Mouse (Mus musculus) hindbrain, embryonic 11.5 days (tissue): Measurements from ENCODE around the gene Rbm38. TPM values are rescaled to one million over a fixed set of nuclear protein-coding genes. Genes with fewer than 3 reads are reported as not detected.

ENCODE experiments used
- ATAC-seq: fragments of 200-750 bp; cut with Nextera tagmentation; 2 replicates; pipeline ENCODE4 v1.8.0; 2017; ENCODE audit warnings: mild to moderate bottlenecking, moderate TSS enrichment, moderate library complexity; ENCODE audit not compliant: low FRiP score
- DNase-seq: peaks from one replicate; pipeline ENCODE4 v3.0.0-alpha.2; 2015; ENCODE audit warnings: low spot score
- H3K27ac ChIP-seq: fragments of 300-500 bp; sonication (generic); 2 replicates; pipeline ENCODE4 v1.5.1; 2014; ENCODE audit warnings: mild to moderate bottlenecking, low read depth, low read length
- H3K27me3 ChIP-seq: fragments of 300-500 bp; sonication (generic); 2 replicates; pipeline ENCODE4 v1.6.1; 2014; ENCODE audit warnings: mild to moderate bottlenecking, low read length, moderate library complexity, mixed read lengths; ENCODE audit not compliant: control insufficient read depth, insufficient read depth
- H3K36me3 ChIP-seq: fragments of 300-500 bp; sonication (generic); 2 replicates; pipeline ENCODE4 v1.6.1; 2014; ENCODE audit warnings: mild to moderate bottlenecking, low read length, moderate library complexity, mixed read lengths; ENCODE audit not compliant: control insufficient read depth, insufficient read depth
- H3K4me1 ChIP-seq: fragments of 300-500 bp; sonication (generic); replicated peaks from 2 replicates; pipeline ENCODE4 v1.6.1; 2014; ENCODE audit warnings: low read length, mixed read lengths; ENCODE audit not compliant: control insufficient read depth, insufficient read depth
- H3K4me2 ChIP-seq: fragments of 300-500 bp; sonication (generic); replicated peaks from 2 replicates; pipeline ENCODE4 v1.6.1; 2014; ENCODE audit warnings: mild to moderate bottlenecking, low read depth, low read length
- H3K4me3 ChIP-seq: fragments of 300-500 bp; sonication (generic); 2 replicates; pipeline ENCODE4 v1.5.1; 2014; ENCODE audit warnings: low read depth, low read length
- H3K9ac ChIP-seq: fragments of 300-500 bp; sonication (generic); 2 replicates; pipeline ENCODE4 v1.6.1; 2014; ENCODE audit warnings: low read depth, low read length
- H3K9me3 ChIP-seq: fragments of 300-500 bp; sonication (generic); 2 replicates; pipeline ENCODE4 v1.6.1; 2016; ENCODE audit warnings: low read length; ENCODE audit not compliant: control insufficient read depth
- WGBS: fragments of 180-500 bp; shearing (Covaris S2); extraction: QIAGEN DNeasy Blood & Tissue Kit; methylation state at CpG from one replicate; pipeline ENCODE4 v1.1.7; 2014; 5-methylcytosine and 5-hydroxymethylcytosine counted together
- polyA plus RNA-seq: library from polyadenylated mRNA; unstranded; fragments of >200 nt; fragmentation: Nextera tagmentation; extraction: Ambion mirVana; gene quantifications from 2 replicates; pipeline ENCODE4 v1.2.1, GENCODE M21; 2014

The Rbm38 gene
- polyA plus RNA-seq, 1 experiment from 2014 or later = 63.3 TPM

DNA sequence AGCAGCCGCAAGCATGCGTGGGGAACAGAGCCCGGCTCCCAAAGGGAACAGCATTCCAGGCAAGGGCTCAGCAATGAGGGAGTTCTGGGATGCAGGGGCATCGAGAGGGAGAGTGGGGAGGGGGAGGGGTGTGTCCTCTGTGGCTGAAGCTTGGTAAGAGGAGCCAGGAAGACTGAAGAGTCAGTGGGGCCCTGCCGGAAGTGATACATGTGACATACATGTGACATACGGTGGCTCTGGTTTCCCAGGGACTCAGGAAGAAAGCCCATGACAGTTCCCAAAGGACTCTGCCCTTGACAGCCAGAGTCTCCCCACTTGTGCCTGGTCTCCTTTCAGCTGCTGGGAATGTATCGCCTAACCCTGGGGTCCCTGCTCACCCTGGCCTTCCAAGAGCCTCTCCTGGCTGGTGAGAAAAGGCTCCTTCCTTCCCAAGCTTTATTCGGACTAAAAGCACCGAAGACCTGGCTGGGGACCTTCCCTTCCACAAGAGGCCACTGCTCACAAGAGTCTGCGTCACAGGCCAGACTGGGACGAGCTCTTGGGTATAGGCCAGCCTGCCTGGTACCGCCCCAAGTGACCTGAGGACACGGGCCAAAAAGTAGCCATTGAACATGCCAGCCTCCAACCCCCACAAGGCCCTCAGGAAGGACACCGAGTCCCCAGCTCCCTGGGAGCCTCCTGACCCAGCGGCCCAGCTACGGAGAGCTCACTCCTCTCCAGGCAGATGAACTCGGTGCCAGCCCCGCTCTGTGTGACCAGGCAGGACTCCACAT is 24.1 kb downstream of the Rbm38 start:
- H3K27me3 ChIP-seq = no peaks in the 10 kb centered on the region
- H3K4me3 ChIP-seq = no peak overlapping the region
- H3K4me2 ChIP-seq = no peak overlapping the region
- DNase-seq (no peak), ATAC-seq (no peak)
- H3K27ac ChIP-seq = no peak overlapping the region
- WGBS = 82% methylated on average over 18 of the region's 18 CpGs
- H3K9me3 ChIP-seq = no peaks in the 10 kb centered on the region
- no peaks in the 10 kb centered on the region for H3K4me1 ChIP-seq
- H3K36me3 ChIP-seq = no peaks in the 10 kb centered on the region
- H3K9ac ChIP-seq = no peak overlapping the region

- ATAC-seq = no peak
- no peaks in the 10 kb centered on the region for H3K36me3 ChIP-seq
- no peak overlapping the region for H3K27ac ChIP-seq
- no peaks in the 10 kb centered on the region for H3K4me1 ChIP-seq
- no peaks in the 10 kb centered on the region for H3K9me3 ChIP-seq
- no peak overlapping the region for H3K4me3 ChIP-seq
- WGBS = 76% methylated on average over 15 of the region's 15 CpGs
- H3K27me3 ChIP-seq = no peaks in the 10 kb centered on the region
- DNase-seq = no peak
- H3K4me2 ChIP-seq = no peak overlapping the region
- H3K9ac ChIP-seq = no peak overlapping the region
These were observed 26.4 kb downstream of the Rbm38 start for GRCm38 (mm10) chr2:173046582-173047297.

DNA sequence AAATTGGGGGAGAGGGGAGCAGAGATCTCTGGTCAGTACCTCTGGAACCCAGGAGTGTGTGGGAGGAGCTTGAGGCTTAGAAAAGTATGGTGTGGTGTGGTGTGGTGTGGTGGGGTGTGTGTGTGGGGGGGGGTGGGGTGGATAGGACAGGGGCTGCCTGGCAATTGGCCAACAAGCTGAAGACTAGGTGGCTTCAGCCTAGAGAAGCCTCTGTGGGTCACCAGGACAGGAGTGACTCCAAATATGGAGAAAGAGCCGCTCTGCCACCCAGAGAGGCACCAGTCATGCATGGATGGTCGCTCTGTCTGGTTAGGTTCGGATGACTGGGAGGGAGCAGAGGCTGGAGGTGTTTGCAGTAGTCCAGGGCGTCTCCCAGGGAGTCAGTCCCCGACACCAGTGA is 27.2 kb downstream of the Rbm38 start:
- no peaks in the 10 kb centered on the region for H3K4me1 ChIP-seq
- WGBS = 46% methylated on average over 5 of the region's 5 CpGs

GRCm38 (mm10) chr2:173048041-173048745 is 27.9 kb downstream of the Rbm38 start:
- DNase-seq = no peak
- no peak for ATAC-seq
- Histone ChIP-seq H3K4me1 (no peaks in the 10 kb centered on the region), H3K27me3 (no peaks in the 10 kb centered on the region), H3K4me2 (no peak overlapping the region), H3K4me3 (no peak overlapping the region), H3K27ac (no peak overlapping the region), H3K9ac (no peak overlapping the region), H3K9me3 (no peaks in the 10 kb centered on the region), H3K36me3 (no peaks in the 10 kb centered on the region)
- 44% methylated on average over 17 of the region's 17 CpGs for WGBS

More for the DNA sequence above, 27.2 kb downstream of the Rbm38 start:
- Histone ChIP-seq H3K4me2 (no peak overlapping the region), H3K27me3 (no peaks in the 10 kb centered on the region), H3K9ac (no peak overlapping the region), H3K9me3 (no peaks in the 10 kb centered on the region), H3K36me3 (no peaks in the 10 kb centered on the region), H3K4me3 (no peak overlapping the region), H3K27ac (no peak overlapping the region)
- DNase-seq = no peak
- no peak for ATAC-seq

DNA sequence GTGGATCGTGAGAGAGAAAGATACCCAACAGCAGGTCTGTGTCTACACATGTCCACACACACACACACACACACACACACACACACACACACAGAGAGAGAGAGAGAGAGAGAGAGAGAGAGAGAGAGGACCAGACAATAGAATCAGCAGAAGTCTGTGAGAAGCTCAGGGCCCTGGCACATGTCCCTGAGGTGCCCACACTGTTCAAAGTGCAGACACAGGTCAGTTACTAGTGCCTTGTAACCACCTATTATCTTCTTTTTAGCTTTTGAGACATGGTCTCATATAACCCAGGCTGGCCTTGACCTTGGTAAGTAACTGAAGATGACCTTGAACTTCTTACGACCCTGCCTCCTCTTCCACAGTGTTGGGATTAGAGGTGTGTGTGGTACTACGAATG is 28.9 kb downstream of the Rbm38 start:
- Histone ChIP-seq H3K9me3 (no peaks in the 10 kb centered on the region), H3K36me3 (no peaks in the 10 kb centered on the region), H3K4me2 (no peak overlapping the region), H3K27ac (no peak overlapping the region), H3K4me1 (no peaks in the 10 kb centered on the region), H3K9ac (no peak overlapping the region), H3K4me3 (no peak overlapping the region), H3K27me3 (no peaks in the 10 kb centered on the region)
- no peak for DNase-seq
- ATAC-seq = no peak
- 87% methylated on average over 3 of the region's 3 CpGs for WGBS

GRCm38 (mm10) chr2:173049817-173050216 is 29.5 kb downstream of the Rbm38 start:
- H3K36me3 ChIP-seq = no peaks in the 10 kb centered on the region
- 49% methylated on average over 6 of the region's 6 CpGs for WGBS
- H3K4me3 ChIP-seq = no peak overlapping the region
- no peaks in the 10 kb centered on the region for H3K27me3 ChIP-seq
- H3K4me2 ChIP-seq = no peak overlapping the region
- H3K9ac ChIP-seq = no peak overlapping the region
- no peaks in the 10 kb centered on the region for H3K4me1 ChIP-seq
- DNase-seq (no peak), ATAC-seq (no peak)
- no peaks in the 10 kb centered on the region for H3K9me3 ChIP-seq
- H3K27ac ChIP-seq = no peak overlapping the region

DNA sequence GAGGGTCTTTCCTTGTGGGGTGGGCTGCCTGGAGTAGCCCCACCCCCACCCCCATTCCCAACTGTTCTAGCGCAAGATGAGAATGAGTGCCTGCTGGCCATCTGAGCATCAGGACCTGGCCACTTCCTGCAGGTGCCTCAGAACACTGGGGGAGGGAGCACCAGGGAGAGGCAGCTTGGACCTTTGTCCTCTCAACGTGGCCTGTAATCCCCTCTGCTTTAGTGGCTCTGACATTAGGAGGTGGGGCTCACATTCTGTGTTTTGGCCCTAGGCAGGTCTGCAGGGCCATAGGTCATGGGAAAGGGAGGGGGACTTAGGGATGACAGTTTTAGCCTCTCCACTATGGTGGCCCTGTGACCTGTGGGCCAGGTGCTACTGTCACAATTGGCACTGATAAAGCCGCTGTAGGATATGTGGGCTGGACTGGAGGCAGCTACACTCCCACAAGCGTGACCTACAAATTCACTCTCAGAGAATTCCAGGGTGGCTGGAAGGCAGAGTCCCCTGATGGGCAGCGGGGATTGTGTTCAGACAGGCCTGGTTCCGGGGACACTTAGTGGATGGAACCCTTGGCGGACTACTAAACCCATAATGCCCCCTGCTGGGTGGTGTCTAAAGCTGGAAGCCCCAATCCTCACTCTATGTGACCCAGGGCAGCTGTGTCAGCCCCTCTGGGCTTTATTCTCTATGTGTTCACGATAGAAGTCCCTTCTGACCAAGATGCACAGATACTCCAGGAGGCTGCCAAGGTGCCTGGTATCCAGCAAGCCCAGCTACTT is 30.5 kb downstream of the Rbm38 start:
- 34% methylated on average over 8 of the region's 8 CpGs for WGBS
- DNase-seq = no peak
- 0 out of 2 replicates have a peak, but pooled peaks have one; percentile 7 for ATAC-seq
- no peak overlapping the region for H3K4me3 ChIP-seq
- no peaks in the 10 kb centered on the region for H3K4me1 ChIP-seq
- no peaks in the 10 kb centered on the region for H3K9me3 ChIP-seq
- no peaks in the 10 kb centered on the region for H3K27me3 ChIP-seq
- no peak overlapping the region for H3K4me2 ChIP-seq
- H3K9ac ChIP-seq = no peak overlapping the region
- H3K27ac ChIP-seq = no peak overlapping the region
- no peaks in the 10 kb centered on the region for H3K36me3 ChIP-seq

GRCm38 (mm10) chr2:173052881-173053280 is 32.6 kb downstream of the Rbm38 start:
- Histone ChIP-seq H3K9ac (no peak overlapping the region), H3K27me3 (no peaks in the 10 kb centered on the region), H3K27ac (no peak overlapping the region), H3K4me1 (no peaks in the 10 kb centered on the region), H3K4me2 (no peak overlapping the region), H3K4me3 (no peak overlapping the region), H3K36me3 (no peaks in the 10 kb centered on the region), H3K9me3 (no peaks in the 10 kb centered on the region)
- DNase-seq (no peak), ATAC-seq (no peak)
- WGBS = 86% methylated on average over 8 of the region's 8 CpGs
